Mouse (Mus musculus) liver, embryonic 15.5 days (tissue): ENCODE data around the gene Sufu. TPM values are rescaled to one million over a fixed set of nuclear protein-coding genes. Genes with fewer than 3 reads are reported as not detected.

Experiments used
- ATAC-seq: fragments of 200-750 bp; cut with Nextera tagmentation; 2 replicates; pipeline ENCODE4 v1.8.0; 2017; ENCODE audit warnings: moderate number of reproducible peaks, mild to moderate bottlenecking, moderate library complexity; ENCODE audit not compliant: insufficient read depth
- H3K27ac ChIP-seq: fragments of 300-500 bp; sonication (generic); replicated peaks from 2 replicates; pipeline ENCODE4 v1.5.1; 2015; ENCODE audit warnings: mild to moderate bottlenecking, inconsistent platforms
- H3K27me3 ChIP-seq: fragments of 300-500 bp; sonication (generic); 2 replicates; pipeline ENCODE4 v1.6.1; 2015; ENCODE audit warnings: mild to moderate bottlenecking, inconsistent platforms
- H3K36me3 ChIP-seq: fragments of 300-500 bp; sonication (generic); replicated peaks from 2 replicates; pipeline ENCODE4 v1.6.1; 2015; ENCODE audit warnings: moderate library complexity, mild to moderate bottlenecking, inconsistent platforms
- H3K4me1 ChIP-seq: fragments of 300-500 bp; sonication (generic); replicated peaks from 2 replicates; pipeline ENCODE4 v1.6.1; 2015; ENCODE audit warnings: inconsistent platforms
- H3K4me2 ChIP-seq: fragments of 300-500 bp; sonication (generic); 2 replicates; pipeline ENCODE4 v1.6.1; 2015; ENCODE audit warnings: moderate library complexity, mild to moderate bottlenecking, inconsistent platforms
- H3K4me3 ChIP-seq: fragments of 300-500 bp; sonication (generic); replicated peaks from 2 replicates; pipeline ENCODE4 v1.5.1; 2015; ENCODE audit warnings: mild to moderate bottlenecking, inconsistent platforms
- H3K9ac ChIP-seq: fragments of 300-500 bp; sonication (generic); 2 replicates; pipeline ENCODE4 v1.6.1; 2015; ENCODE audit warnings: moderate library complexity, mild to moderate bottlenecking, inconsistent platforms
- H3K9me3 ChIP-seq: fragments of 300-500 bp; sonication (generic); replicated peaks from 2 replicates; pipeline ENCODE4 v1.6.1; 2016; ENCODE audit warnings: inconsistent platforms
- WGBS: fragments of 180-500 bp; shearing (Covaris S2); methylation state at CpG from one replicate; pipeline ENCODE4 v1.1.7; 2015; ENCODE audit warnings: mixed read lengths; ENCODE audit not compliant: insufficient replicate concordance; 5-methylcytosine and 5-hydroxymethylcytosine counted together
- polyA plus RNA-seq: library from polyadenylated mRNA; unstranded; fragments of >200 nt; fragmentation: Nextera tagmentation; extraction: Ambion mirVana; gene quantifications from 2 replicates; pipeline ENCODE4 v1.2.1, GENCODE M21; 2015

Sufu gene
- polyA plus RNA-seq, 1 experiment from 2014 or later: 5.4 TPM

DNA sequence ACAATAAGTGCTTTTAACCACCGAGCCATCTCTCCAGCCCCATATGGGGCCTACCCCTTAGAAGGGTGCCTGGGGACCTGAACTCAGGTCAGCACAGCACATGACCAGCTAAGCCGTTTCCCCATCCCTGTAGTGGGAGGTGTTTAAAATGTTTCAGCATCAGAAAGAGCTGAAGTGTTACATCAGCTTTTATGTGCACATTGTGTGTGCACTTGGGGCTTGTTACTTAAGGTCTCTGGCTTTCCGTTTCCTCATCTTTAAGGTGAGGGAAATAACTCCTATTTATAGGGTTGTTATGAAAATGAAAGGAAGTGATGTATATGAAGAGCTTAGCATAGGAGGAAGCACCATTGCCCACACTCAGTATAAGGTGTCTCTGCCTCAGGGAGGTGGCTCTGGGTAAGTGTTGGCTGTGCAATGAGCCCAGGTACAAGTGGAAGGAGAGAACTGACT is 70.4 kb downstream of the Sufu start:
- Histone ChIP-seq H3K27ac (0 out of 2 replicates have a peak overlapping the region, but pooled peaks have one; percentile 31), H3K36me3 (no peaks in the 10 kb centered on the region), H3K9me3 (no peaks in the 10 kb centered on the region)

DNA sequence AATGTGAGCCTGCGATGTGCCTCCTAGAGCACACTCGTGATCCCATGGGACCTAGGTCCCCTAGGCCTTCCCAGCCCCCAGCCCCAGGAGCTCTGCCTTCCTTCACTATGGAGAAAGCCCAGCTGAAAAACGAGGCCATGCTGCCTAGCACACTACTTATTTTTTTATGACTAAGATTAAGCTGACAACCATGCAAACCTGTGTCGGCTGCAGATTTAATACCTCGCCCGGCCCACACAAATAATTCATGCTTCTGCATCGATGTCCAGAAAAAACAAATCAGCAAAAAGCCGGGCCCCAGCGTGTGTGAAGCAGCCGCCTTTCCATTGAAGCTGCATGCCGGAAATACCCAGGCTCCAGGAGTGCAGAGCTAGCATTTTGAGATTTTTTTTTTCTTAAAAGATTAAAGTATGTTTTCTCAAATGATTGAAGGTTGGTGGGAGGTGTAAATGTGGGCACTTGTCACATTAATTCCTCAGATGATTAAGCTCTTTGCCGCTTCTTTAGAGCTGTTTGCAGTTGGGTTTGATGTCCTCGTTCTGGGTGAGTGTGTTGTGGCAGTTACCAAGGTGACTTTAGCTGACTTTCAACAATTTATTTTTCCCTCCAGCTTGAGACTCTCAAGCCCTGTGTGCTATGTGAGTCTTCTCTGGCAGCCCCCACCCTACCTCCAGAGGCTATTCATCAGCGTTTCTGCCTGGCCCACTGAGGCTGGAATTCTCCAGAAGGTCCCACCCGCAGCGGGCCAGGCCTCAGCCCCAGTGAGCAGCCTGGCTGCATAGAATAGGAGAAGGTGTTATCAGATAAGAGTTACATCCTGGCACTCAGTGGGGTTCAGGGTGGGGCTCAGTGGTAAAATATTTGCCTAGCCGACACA is 73.9 kb downstream of the Sufu start:
- H3K4me3 ChIP-seq: no peak overlapping the region
- no peak overlapping the region for H3K9ac ChIP-seq
- ATAC-seq: no peak
- no peaks in the 10 kb centered on the region for H3K9me3 ChIP-seq
- H3K4me1 ChIP-seq: peaks cover 40% of the 10 kb centered on the region
- no peaks in the 10 kb centered on the region for H3K27me3 ChIP-seq
- 48% methylated on average over 17 of the region's 17 CpGs for WGBS
- H3K4me2 ChIP-seq: no peak overlapping the region
- H3K27ac ChIP-seq: peak overlapping the region; percentile 29; the same call in 1 of the 2 replicates
- no peaks in the 10 kb centered on the region for H3K36me3 ChIP-seq

More for the DNA sequence above, 70.4 kb downstream of the Sufu start:
- H3K4me3 ChIP-seq: no peak overlapping the region
- H3K4me2 ChIP-seq: no peak overlapping the region
- peaks cover 51% of the 10 kb centered on the region for H3K4me1 ChIP-seq
- no peaks in the 10 kb centered on the region for H3K27me3 ChIP-seq
- ATAC-seq: no peak
- WGBS: 47% methylated on average over 3 of the region's 3 CpGs
- no peak overlapping the region for H3K9ac ChIP-seq

DNA sequence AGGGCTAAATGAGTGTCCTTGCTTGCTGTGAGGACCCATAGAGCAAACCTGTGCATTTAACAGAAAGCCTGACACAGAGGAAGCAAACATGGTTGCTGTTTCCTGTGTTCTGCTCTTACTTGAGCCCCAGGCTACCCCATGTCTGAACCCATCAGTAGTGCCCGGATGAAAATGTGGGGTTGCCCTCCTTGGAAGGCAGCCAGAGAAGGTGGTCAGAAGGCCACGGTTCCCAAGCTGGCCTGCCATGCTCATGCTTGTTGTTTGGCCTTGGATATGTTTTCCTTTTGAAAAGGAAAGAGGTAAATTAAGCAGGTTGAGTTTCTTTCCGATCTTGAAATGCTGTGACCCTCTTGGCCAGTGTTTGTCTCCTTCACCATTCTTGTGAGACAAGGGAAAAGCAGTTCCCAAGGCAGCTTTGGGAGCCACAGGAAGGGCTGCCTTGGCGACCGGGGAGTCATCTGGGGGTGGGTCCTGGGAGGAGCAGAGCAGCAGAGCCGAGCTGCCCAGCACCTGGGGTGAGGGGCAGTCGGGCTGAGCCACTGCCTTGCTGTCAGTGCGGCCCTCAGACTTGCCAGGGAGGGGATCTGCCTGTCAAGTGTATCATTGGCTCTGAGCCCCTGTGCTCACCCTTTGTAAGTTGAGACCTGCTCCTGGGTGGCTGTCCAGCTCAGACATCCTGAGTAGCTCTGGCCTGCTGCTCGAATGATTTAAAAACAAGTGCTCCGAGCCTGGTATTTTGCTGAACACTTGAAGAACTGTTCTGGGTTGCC is 74.8 kb downstream of the Sufu start:
- ATAC-seq: no peak
- no peak overlapping the region for H3K9ac ChIP-seq
- H3K4me1 ChIP-seq: peaks cover 33% of the 10 kb centered on the region
- no peak overlapping the region; the same call in 1 of the 2 replicates for H3K27ac ChIP-seq
- no peak overlapping the region for H3K4me2 ChIP-seq
- WGBS: 29% methylated on average over 10 of the region's 10 CpGs
- no peak overlapping the region for H3K4me3 ChIP-seq
- no peaks in the 10 kb centered on the region for H3K9me3 ChIP-seq
- no peaks in the 10 kb centered on the region for H3K27me3 ChIP-seq
- H3K36me3 ChIP-seq: no peaks in the 10 kb centered on the region

DNA sequence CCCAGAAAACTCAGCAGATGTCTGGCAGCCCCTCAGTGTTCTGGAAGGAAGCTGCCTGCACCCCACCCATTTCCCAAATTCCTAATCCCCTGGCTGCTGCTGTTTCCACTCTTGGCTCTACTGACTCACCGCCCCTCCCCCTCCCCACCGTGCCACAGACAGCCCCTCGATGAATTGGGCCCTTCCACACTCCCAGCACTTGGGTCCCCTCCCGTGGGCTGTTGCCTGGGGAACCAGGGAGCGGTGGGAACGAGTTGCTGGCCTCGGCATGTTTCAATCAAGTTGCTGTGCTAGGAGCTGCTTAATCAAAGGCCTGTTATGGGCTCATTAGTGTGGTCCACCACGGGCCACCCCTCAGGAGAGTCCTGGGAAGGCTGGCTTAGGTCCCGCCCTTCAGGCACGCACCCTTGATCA is 80.7 kb downstream of the Sufu start:
- Histone ChIP-seq H3K4me3 (no peak overlapping the region), H3K9ac (no peak overlapping the region), H3K27ac (no peak overlapping the region), H3K9me3 (no peaks in the 10 kb centered on the region), H3K27me3 (no peaks in the 10 kb centered on the region), H3K4me2 (no peak overlapping the region), H3K4me1 (peaks cover 40% of the 10 kb centered on the region), H3K36me3 (no peaks in the 10 kb centered on the region)
- WGBS: 61% methylated on average over 10 of the region's 10 CpGs
- ATAC-seq: no peak

DNA sequence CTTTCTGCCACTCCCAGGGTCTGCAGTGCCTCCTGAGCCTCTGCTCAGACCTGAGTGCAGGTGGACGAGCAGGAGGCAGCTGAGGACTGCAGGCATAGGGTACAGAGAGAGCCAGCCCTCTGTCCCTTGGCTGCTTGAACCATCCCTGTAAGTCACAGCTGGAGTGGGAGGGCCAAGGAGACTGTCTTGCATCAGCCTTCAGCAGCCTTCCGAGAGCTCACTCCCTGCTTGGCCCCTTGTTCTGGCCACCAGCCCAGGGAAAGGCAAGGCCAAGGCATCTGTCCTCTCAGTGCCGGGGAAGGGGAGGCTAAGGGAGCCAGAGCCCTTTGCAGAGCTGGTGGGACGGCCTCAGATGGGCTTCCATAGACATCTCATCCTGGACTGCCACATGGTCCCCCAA is 81.5 kb downstream of the Sufu start:
- no peaks in the 10 kb centered on the region for H3K9me3 ChIP-seq
- H3K4me2 ChIP-seq: no peak overlapping the region
- peaks cover 48% of the 10 kb centered on the region for H3K4me1 ChIP-seq
- no peak overlapping the region for H3K9ac ChIP-seq
- H3K36me3 ChIP-seq: no peaks in the 10 kb centered on the region
- peak overlapping the region; percentile 61; the same call in 1 of the 2 replicates for H3K27ac ChIP-seq
- no peak for ATAC-seq
- WGBS: 63% methylated on average over 4 of the region's 4 CpGs
- H3K4me3 ChIP-seq: no peak overlapping the region
- H3K27me3 ChIP-seq: no peaks in the 10 kb centered on the region

DNA sequence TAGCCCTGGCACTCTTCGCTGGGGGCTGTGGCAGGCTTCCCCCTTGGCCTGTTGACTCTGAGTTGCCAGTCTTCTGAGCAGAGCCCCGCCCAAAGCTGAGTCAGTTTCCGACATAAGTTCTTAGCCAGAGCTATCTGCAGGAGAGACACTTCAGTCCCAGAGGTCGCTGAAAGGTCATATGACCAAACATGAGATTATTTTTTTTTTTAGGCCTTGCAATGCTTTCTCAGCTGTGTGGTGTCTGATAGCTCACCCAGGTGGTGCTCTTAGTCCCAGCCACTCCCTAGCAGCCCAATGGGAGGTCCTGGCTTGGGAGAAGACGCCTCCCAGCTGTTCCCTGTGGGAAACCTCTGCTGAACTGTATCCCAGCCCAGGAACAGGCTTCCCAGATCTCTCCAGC is 82.1 kb downstream of the Sufu start:
- no peak overlapping the region for H3K4me2 ChIP-seq
- H3K4me1 ChIP-seq: peaks cover 54% of the 10 kb centered on the region
- H3K9me3 ChIP-seq: no peaks in the 10 kb centered on the region
- peak; percentile 40; the same call in 1 of the 2 replicates for ATAC-seq
- no peaks in the 10 kb centered on the region for H3K36me3 ChIP-seq
- no peak overlapping the region for H3K9ac ChIP-seq
- H3K27me3 ChIP-seq: no peaks in the 10 kb centered on the region
- no peak overlapping the region for H3K4me3 ChIP-seq
- peak overlapping the region; percentile 61 for H3K27ac ChIP-seq
- WGBS: 26% methylated on average over 5 of the region's 5 CpGs

DNA sequence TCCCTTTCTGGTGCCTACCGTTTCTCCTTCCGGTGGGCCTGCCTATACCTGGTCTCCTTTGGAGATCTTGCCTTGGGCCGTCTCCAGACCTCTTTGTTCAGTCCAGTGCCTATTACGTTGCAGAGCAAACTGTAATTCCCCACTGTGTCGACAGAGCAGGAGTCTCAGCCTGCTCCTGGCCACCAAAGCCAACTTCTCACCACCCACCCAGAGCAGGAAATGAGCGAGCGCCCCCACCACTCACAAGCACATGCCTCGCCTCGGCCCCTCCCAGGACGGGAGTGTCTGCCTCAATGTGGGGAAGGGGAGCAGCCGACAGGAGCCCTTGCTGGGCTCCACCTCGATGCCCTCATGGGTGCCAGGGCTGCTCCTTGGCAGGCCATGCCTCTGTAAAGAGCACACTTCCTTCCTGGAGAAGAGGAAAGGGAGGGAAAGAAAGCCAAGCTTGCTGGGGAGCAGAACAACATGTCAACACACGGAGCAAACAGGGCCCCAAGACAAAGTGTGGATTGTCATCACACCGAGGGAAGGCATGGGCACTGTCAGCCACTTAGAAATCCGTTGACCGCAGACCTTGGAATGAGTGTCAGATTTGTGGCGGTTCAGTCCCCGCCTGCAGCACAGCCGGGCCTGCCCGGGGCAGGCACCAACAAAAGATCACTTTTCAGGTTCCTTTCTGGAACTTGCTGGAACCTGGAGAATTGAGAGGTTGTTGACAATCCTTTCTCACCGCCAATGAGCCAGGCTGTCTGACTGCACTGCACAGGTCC is 82.8 kb downstream of the Sufu start:
- H3K9ac ChIP-seq: no peak overlapping the region
- no peak overlapping the region for H3K27ac ChIP-seq
- no peak overlapping the region for H3K4me3 ChIP-seq
- H3K27me3 ChIP-seq: no peaks in the 10 kb centered on the region
- peaks cover 60% of the 10 kb centered on the region for H3K4me1 ChIP-seq
- no peaks in the 10 kb centered on the region for H3K36me3 ChIP-seq
- H3K4me2 ChIP-seq: no peak overlapping the region
- ATAC-seq: no peak
- no peaks in the 10 kb centered on the region for H3K9me3 ChIP-seq
- WGBS: 52% methylated on average over 21 of the region's 21 CpGs

DNA sequence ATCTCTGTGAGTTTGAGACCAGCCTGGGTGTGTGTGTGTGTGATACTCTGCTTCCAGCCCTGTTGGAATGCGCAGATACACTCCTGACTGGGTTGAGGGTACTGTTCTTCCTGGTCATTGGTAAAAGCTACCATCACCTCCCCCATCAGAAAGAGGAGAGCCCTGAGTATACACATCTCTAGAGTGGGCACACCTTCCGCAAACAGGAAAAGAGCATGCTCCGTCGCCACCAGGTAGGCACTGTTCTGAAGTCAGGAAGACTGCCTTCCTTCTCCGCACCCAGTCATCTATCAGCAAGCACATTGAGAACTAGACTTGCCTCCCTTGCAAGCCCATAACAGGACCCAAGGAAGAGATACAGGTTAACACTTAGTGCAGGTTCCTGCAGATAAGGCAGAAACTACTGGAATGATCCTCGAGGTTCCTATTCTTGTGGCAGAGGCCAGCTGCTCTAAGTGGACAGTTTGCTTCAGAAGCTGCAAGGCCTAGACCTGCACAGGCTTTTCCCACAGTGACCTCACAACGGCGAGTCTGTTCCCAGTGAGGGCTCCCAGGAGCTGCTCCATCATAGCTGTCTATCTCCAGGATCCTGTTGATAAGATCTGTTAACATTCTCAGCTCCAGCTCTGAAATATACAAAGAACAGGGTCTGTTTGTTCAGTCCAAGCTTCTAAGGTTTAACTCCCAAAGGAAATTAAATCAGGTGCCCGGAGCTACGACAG is 84.1 kb downstream of the Sufu start:
- no peak overlapping the region for H3K9ac ChIP-seq
- ATAC-seq: no peak
- no peak overlapping the region for H3K27ac ChIP-seq
- no peaks in the 10 kb centered on the region for H3K27me3 ChIP-seq
- no peaks in the 10 kb centered on the region for H3K9me3 ChIP-seq
- no peak overlapping the region for H3K4me2 ChIP-seq
- WGBS: 66% methylated on average over 10 of the region's 10 CpGs
- H3K36me3 ChIP-seq: no peaks in the 10 kb centered on the region
- H3K4me3 ChIP-seq: no peak overlapping the region
- H3K4me1 ChIP-seq: peaks cover 73% of the 10 kb centered on the region

DNA sequence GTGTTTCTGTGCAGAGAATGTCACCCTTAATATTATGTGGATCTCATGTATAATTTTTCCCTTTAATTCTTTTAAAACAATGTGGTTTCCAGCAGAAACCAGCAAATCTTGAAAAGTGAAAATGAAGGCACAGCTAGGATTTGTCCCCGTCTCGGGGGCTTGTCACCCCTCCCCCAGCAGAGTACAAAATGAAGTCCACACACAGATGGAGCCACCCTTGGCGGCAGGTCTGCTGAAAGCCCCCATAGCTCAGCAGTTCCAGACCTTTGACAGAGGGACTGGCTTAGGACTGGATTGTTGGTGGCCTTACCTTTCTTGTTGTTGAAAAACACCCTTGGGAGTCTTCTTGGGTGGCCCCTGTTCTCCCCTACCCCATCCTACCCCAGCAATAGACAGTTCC is 84.7 kb downstream of the Sufu start:
- Histone ChIP-seq H3K27ac (no peak overlapping the region), H3K27me3 (no peaks in the 10 kb centered on the region), H3K4me3 (no peak overlapping the region), H3K9ac (no peak overlapping the region), H3K9me3 (no peaks in the 10 kb centered on the region), H3K4me2 (no peak overlapping the region), H3K4me1 (peaks cover 79% of the 10 kb centered on the region), H3K36me3 (no peaks in the 10 kb centered on the region)
- WGBS: 52% methylated on average over 3 of the region's 3 CpGs
- ATAC-seq: no peak

DNA sequence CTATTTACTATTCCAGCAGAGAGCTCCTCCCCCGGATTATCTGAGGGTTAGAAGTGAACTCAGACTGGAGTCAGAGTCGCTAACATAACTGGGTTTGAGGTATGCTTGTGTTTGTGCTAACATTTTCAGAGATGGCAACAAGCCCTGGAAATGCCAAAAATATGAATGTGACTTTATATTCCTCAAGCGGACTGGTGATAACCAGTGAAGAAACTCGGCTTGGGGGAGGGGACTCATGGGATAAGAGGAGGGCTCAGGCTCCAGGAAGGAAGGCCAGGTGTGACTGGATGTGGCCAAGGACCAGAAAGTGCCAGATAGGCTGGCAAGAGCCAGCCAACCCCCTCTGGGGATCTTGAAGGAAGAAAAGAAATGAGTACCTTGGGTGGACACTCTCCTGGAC is 85.1 kb downstream of the Sufu start:
- Histone ChIP-seq H3K27ac (no peak overlapping the region), H3K9me3 (no peaks in the 10 kb centered on the region), H3K4me2 (no peak overlapping the region), H3K27me3 (no peaks in the 10 kb centered on the region), H3K9ac (no peak overlapping the region), H3K36me3 (no peaks in the 10 kb centered on the region), H3K4me3 (no peak overlapping the region), H3K4me1 (peaks cover 83% of the 10 kb centered on the region)
- no peak for ATAC-seq
- 39% methylated on average over 4 of the region's 4 CpGs for WGBS
